Mouse (Mus musculus): ENCODE results near the gene S1pr4.
A peak's percentile ranks its signal among the peaks of the same experiment; 100 is the strongest.

The S1pr4 gene

GRCm38 (mm10) chr10:81464405-81465264, 35.3 kb downstream of the S1pr4 start:
- peak in 1 of 2 experiments; percentile 70 for DNase-seq (ENCODE audit: low spot score in 2 of 2)

GRCm38 (mm10) chr10:81463531-81463930, 36.4 kb downstream of the S1pr4 start:
- no peak for DNase-seq (ENCODE audit: low spot score in 2 of 2)

GRCm38 (mm10) chr10:81462917-81463316, 37.0 kb downstream of the S1pr4 start:
- DNase-seq (ENCODE audit: low spot score in 2 of 2), result no peak

GRCm38 (mm10) chr10:81462415-81462804, 37.5 kb downstream of the S1pr4 start:
- peak in 1 of 2 experiments; percentile 29 for DNase-seq (ENCODE audit: low spot score in 2 of 2)

- DNase-seq (ENCODE audit: low spot score in 2 of 2), result peak in 1 of 2 experiments; percentile 15
Measured at GRCm38 (mm10) chr10:81461673-81462414, 38.1 kb downstream of the S1pr4 start.

GRCm38 (mm10) chr10:81460951-81461350, 39.0 kb downstream of the S1pr4 start:
- DNase-seq (ENCODE audit: low spot score in 2 of 2), result no peak

GRCm38 (mm10) chr10:81460471-81460870, 39.5 kb downstream of the S1pr4 start:
- DNase-seq (ENCODE audit: low spot score in 2 of 2), result no peak

GRCm38 (mm10) chr10:81459399-81459798, 40.5 kb downstream of the S1pr4 start:
- no peak for DNase-seq (ENCODE audit: low spot score in 2 of 2)

- DNase-seq (ENCODE audit: low spot score in 2 of 2), result no peak
Measured at GRCm38 (mm10) chr10:81458267-81458666, 41.7 kb downstream of the S1pr4 start.

- no peak for DNase-seq (ENCODE audit: low spot score in 2 of 2)
Measured at GRCm38 (mm10) chr10:81457624-81458023, 42.3 kb downstream of the S1pr4 start.

- no peak for DNase-seq (ENCODE audit: low spot score in 2 of 2)
Measured at GRCm38 (mm10) chr10:81456983-81457563, 42.9 kb downstream of the S1pr4 start.

- DNase-seq (ENCODE audit: low spot score in 2 of 2), result no peak
Measured at GRCm38 (mm10) chr10:81455181-81455895, 44.6 kb downstream of the S1pr4 start, which contains the start of gene Nfic. Gene Nfic (minus strand): TSS chr10:81455635.

GRCm38 (mm10) chr10:81454106-81454505, 45.8 kb downstream of the S1pr4 start:
- DNase-seq (ENCODE audit: low spot score in 2 of 2), result no peak

- no peak for DNase-seq (ENCODE audit: low spot score in 2 of 2)
Measured at GRCm38 (mm10) chr10:81452947-81453288, 47.0 kb downstream of the S1pr4 start.

- DNase-seq (ENCODE audit: low spot score in 2 of 2), result peak in 1 of 2 experiments; percentile 16
Measured at GRCm38 (mm10) chr10:81452237-81452946, 47.5 kb downstream of the S1pr4 start.

GRCm38 (mm10) chr10:81451365-81451745, 48.6 kb downstream of the S1pr4 start:
- no peak for DNase-seq (ENCODE audit: low spot score in 2 of 2)

GRCm38 (mm10) chr10:81450641-81451364, 49.1 kb downstream of the S1pr4 start:
- DNase-seq (ENCODE audit: low spot score in 2 of 2), result no peak

- peak; percentile 78 to 85 for DNase-seq (ENCODE audit: low spot score in 2 of 2)
Measured at GRCm38 (mm10) chr10:81450140-81450539, 49.8 kb downstream of the S1pr4 start.

All from spleen, postnatal 10 days (tissue).